Mouse (Mus musculus): ENCODE data around the gene Bbx. TPM values are rescaled to one million over a fixed set of nuclear protein-coding genes. Genes with fewer than 3 reads are reported as not detected.
A peak's percentile ranks its signal among the peaks of the same experiment; 100 is the strongest.

Gene Bbx
- polyA plus RNA-seq, 1 experiment from 2014 or later: 27.4 TPM

GRCm38 (mm10) chr16:50182988-50183387 lies 249.2 kb downstream of the Bbx start:
- H3K36me3 ChIP-seq (ENCODE audit: control insufficient read depth, insufficient read depth): no peaks in the 10 kb centered on the region
- no peak overlapping the region for H3K4me2 ChIP-seq (ENCODE audit: low read length)
- no peak overlapping the region for H3K27ac ChIP-seq (ENCODE audit: low read length)
- peaks cover 5% of the 10 kb centered on the region for H3K4me1 ChIP-seq (replicated peaks; ENCODE audit: control insufficient read depth, insufficient read depth, low read length)
- 79% methylated on average over 8 of the region's 8 CpGs for WGBS
- no peak overlapping the region for H3K4me3 ChIP-seq (replicated peaks; ENCODE audit: low read length)
- no peak for ATAC-seq
- no peak overlapping the region for H3K9ac ChIP-seq (replicated peaks; ENCODE audit: low read depth, low read length)
- H3K27me3 ChIP-seq (replicated peaks; ENCODE audit: control insufficient read depth, insufficient read depth, low read length): no peaks in the 10 kb centered on the region
- H3K9me3 ChIP-seq (ENCODE audit: control insufficient read depth, low read length): no peaks in the 10 kb centered on the region

- peaks cover 5% of the 10 kb centered on the region for H3K4me1 ChIP-seq (replicated peaks; ENCODE audit: control insufficient read depth, insufficient read depth, low read length)
- H3K4me2 ChIP-seq (ENCODE audit: low read length): no peak overlapping the region
- 88% methylated on average over 10 of the region's 10 CpGs for WGBS
- no peak overlapping the region for H3K27ac ChIP-seq (ENCODE audit: low read length)
- no peak overlapping the region for H3K4me3 ChIP-seq (replicated peaks; ENCODE audit: low read length)
- no peaks in the 10 kb centered on the region for H3K9me3 ChIP-seq (ENCODE audit: control insufficient read depth, low read length)
- no peaks in the 10 kb centered on the region for H3K36me3 ChIP-seq (ENCODE audit: control insufficient read depth, insufficient read depth)
- H3K27me3 ChIP-seq (replicated peaks; ENCODE audit: control insufficient read depth, insufficient read depth, low read length): no peaks in the 10 kb centered on the region
- H3K9ac ChIP-seq (replicated peaks; ENCODE audit: low read depth, low read length): no peak overlapping the region
- ATAC-seq: no peak
These were observed 249.6 kb downstream of the Bbx start for GRCm38 (mm10) chr16:50182561-50182960.

DNA sequence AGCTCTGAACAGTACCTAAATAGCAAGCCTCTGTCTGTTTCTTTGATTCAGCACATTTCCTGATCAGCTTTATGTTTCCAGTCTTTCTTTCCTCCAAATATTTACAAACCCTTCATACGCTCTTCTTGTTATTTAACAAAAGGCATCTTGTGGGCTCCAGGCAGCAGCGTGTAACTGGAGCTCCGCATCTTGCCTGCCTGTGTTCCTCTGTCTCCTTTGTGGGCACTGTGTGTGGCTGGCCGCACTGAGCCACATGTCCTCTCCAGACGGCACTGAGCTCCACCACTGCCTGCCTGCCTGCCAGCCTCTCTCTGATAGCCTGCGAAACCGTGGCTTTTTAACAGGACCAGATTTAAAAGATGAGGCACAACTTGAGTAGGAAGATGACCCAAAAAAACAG lies 259.4 kb downstream of the Bbx start:
- no peaks in the 10 kb centered on the region for H3K36me3 ChIP-seq (ENCODE audit: control insufficient read depth, insufficient read depth)
- no peak overlapping the region for H3K4me2 ChIP-seq (ENCODE audit: low read length)
- H3K4me1 ChIP-seq (replicated peaks; ENCODE audit: control insufficient read depth, insufficient read depth, low read length): no peaks in the 10 kb centered on the region; the same call in 1 of the 2 replicates
- 34% methylated on average over 7 of the region's 7 CpGs for WGBS
- H3K27me3 ChIP-seq (replicated peaks; ENCODE audit: control insufficient read depth, insufficient read depth, low read length): no peaks in the 10 kb centered on the region
- no peak overlapping the region for H3K27ac ChIP-seq (ENCODE audit: low read length)
- peak; percentile 69 for ATAC-seq
- H3K9ac ChIP-seq (replicated peaks; ENCODE audit: low read depth, low read length): no peak overlapping the region
- no peaks in the 10 kb centered on the region for H3K9me3 ChIP-seq (ENCODE audit: control insufficient read depth, low read length)
- H3K4me3 ChIP-seq (replicated peaks; ENCODE audit: low read length): no peak overlapping the region

GRCm38 (mm10) chr16:50170812-50171211 lies 261.4 kb downstream of the Bbx start:
- no peaks in the 10 kb centered on the region for H3K27me3 ChIP-seq (replicated peaks; ENCODE audit: control insufficient read depth, insufficient read depth, low read length)
- H3K9me3 ChIP-seq (ENCODE audit: control insufficient read depth, low read length): no peaks in the 10 kb centered on the region
- H3K9ac ChIP-seq (replicated peaks; ENCODE audit: low read depth, low read length): no peak overlapping the region
- no peak for ATAC-seq
- H3K4me1 ChIP-seq (replicated peaks; ENCODE audit: control insufficient read depth, insufficient read depth, low read length): no peaks in the 10 kb centered on the region; the same call in 1 of the 2 replicates
- no peak overlapping the region for H3K4me2 ChIP-seq (ENCODE audit: low read length)
- no peak overlapping the region for H3K27ac ChIP-seq (ENCODE audit: low read length)
- 90% methylated on average over 5 of the region's 5 CpGs for WGBS
- H3K4me3 ChIP-seq (replicated peaks; ENCODE audit: low read length): no peak overlapping the region
- H3K36me3 ChIP-seq (ENCODE audit: control insufficient read depth, insufficient read depth): no peaks in the 10 kb centered on the region

GRCm38 (mm10) chr16:50167983-50168299 lies 264.2 kb downstream of the Bbx start:
- WGBS: 85% methylated on average over 10 of the region's 10 CpGs
- Histone ChIP-seq H3K4me1 (replicated peaks; ENCODE audit: control insufficient read depth, insufficient read depth, low read length) (no peaks in the 10 kb centered on the region; the same call in 1 of the 2 replicates), H3K4me3 (replicated peaks; ENCODE audit: low read length) (no peak overlapping the region), H3K9ac (replicated peaks; ENCODE audit: low read depth, low read length) (no peak overlapping the region), H3K4me2 (ENCODE audit: low read length) (no peak overlapping the region), H3K36me3 (ENCODE audit: control insufficient read depth, insufficient read depth) (no peaks in the 10 kb centered on the region), H3K27me3 (replicated peaks; ENCODE audit: control insufficient read depth, insufficient read depth, low read length) (no peaks in the 10 kb centered on the region), H3K27ac (ENCODE audit: low read length) (no peak overlapping the region), H3K9me3 (ENCODE audit: control insufficient read depth, low read length) (no peaks in the 10 kb centered on the region)
- ATAC-seq: no peak

GRCm38 (mm10) chr16:50167231-50167982 lies 264.8 kb downstream of the Bbx start:
- H3K4me3 ChIP-seq (replicated peaks; ENCODE audit: low read length): no peak overlapping the region
- 82% methylated on average over 16 of the region's 16 CpGs for WGBS
- H3K9ac ChIP-seq (replicated peaks; ENCODE audit: low read depth, low read length): no peak overlapping the region
- no peaks in the 10 kb centered on the region for H3K36me3 ChIP-seq (ENCODE audit: control insufficient read depth, insufficient read depth)
- no peaks in the 10 kb centered on the region for H3K9me3 ChIP-seq (ENCODE audit: control insufficient read depth, low read length)
- no peak overlapping the region for H3K4me2 ChIP-seq (ENCODE audit: low read length)
- H3K4me1 ChIP-seq (replicated peaks; ENCODE audit: control insufficient read depth, insufficient read depth, low read length): no peaks in the 10 kb centered on the region
- H3K27ac ChIP-seq (ENCODE audit: low read length): no peak overlapping the region
- no peaks in the 10 kb centered on the region for H3K27me3 ChIP-seq (replicated peaks; ENCODE audit: control insufficient read depth, insufficient read depth, low read length)
- no peak for ATAC-seq

- H3K4me1 ChIP-seq (replicated peaks; ENCODE audit: control insufficient read depth, insufficient read depth, low read length): no peaks in the 10 kb centered on the region
- no peak overlapping the region for H3K4me3 ChIP-seq (replicated peaks; ENCODE audit: low read length)
- H3K9me3 ChIP-seq (ENCODE audit: control insufficient read depth, low read length): no peaks in the 10 kb centered on the region
- no peak overlapping the region for H3K27ac ChIP-seq (ENCODE audit: low read length)
- H3K9ac ChIP-seq (replicated peaks; ENCODE audit: low read depth, low read length): no peak overlapping the region
- no peaks in the 10 kb centered on the region for H3K36me3 ChIP-seq (ENCODE audit: control insufficient read depth, insufficient read depth)
- WGBS: 97% methylated on average over 11 of the region's 11 CpGs
- no peak for ATAC-seq
- H3K4me2 ChIP-seq (ENCODE audit: low read length): no peak overlapping the region
- H3K27me3 ChIP-seq (replicated peaks; ENCODE audit: control insufficient read depth, insufficient read depth, low read length): no peaks in the 10 kb centered on the region
These were observed 271.5 kb downstream of the Bbx start for GRCm38 (mm10) chr16:50160418-50161271.

DNA sequence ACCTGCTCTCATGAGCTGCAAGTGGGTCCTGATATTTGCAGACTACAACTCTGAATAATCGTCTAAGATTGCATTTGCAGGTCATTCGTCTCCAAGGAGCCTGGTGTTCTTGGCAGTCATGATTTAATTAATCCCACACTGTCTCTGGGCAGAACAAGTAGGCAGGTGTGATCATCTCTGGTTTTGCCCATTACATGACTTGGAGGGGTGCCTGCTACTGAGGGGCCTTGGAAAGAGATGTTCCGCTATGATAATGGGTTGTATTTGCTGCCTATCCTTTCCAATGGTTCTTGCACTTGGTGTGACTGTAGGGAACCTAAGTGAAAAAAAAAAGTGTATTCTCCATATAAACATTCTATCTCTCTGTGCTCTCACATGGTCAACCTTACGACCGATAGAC lies 273.6 kb downstream of the Bbx start:
- no peak for ATAC-seq
- Histone ChIP-seq H3K9ac (replicated peaks; ENCODE audit: low read depth, low read length) (no peak overlapping the region), H3K27ac (ENCODE audit: low read length) (no peak overlapping the region), H3K4me3 (replicated peaks; ENCODE audit: low read length) (no peak overlapping the region), H3K36me3 (ENCODE audit: control insufficient read depth, insufficient read depth) (no peaks in the 10 kb centered on the region), H3K4me2 (ENCODE audit: low read length) (no peak overlapping the region), H3K4me1 (replicated peaks; ENCODE audit: control insufficient read depth, insufficient read depth, low read length) (no peaks in the 10 kb centered on the region), H3K9me3 (ENCODE audit: control insufficient read depth, low read length) (no peaks in the 10 kb centered on the region), H3K27me3 (replicated peaks; ENCODE audit: control insufficient read depth, insufficient read depth, low read length) (no peaks in the 10 kb centered on the region)
- 89% methylated on average over 5 of the region's 5 CpGs for WGBS

DNA sequence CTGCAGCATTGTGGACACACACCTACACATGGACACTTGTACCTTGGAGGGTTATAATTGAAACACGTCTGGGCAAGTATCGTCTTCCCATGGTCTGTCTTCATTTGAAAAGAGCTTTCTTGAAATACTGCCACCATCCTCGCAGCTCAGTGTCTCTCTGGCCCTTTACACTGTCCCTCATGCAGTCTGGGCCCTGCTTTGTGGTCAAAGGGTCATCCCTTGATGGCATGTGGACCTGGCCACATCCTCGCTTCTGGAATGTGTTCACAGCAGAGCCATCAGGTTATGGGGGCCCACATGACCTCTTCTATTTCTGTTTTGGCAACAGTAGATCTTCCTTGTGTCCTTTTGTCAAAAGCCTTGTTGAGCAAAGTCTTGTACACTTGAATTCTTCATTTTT lies 282.6 kb downstream of the Bbx start:
- no peak overlapping the region for H3K9ac ChIP-seq (replicated peaks; ENCODE audit: low read depth, low read length)
- H3K36me3 ChIP-seq (ENCODE audit: control insufficient read depth, insufficient read depth): no peaks in the 10 kb centered on the region
- no peak overlapping the region for H3K27ac ChIP-seq (ENCODE audit: low read length)
- no peak for ATAC-seq
- no peak overlapping the region for H3K4me2 ChIP-seq (ENCODE audit: low read length)
- 0 out of 2 replicates have a peak, but pooled peaks cover 3% of the 10 kb centered on the region for H3K4me1 ChIP-seq (replicated peaks; ENCODE audit: control insufficient read depth, insufficient read depth, low read length)
- H3K9me3 ChIP-seq (ENCODE audit: control insufficient read depth, low read length): 0 out of 2 replicates have a peak, but pooled peaks cover 3% of the 10 kb centered on the region
- no peaks in the 10 kb centered on the region for H3K27me3 ChIP-seq (replicated peaks; ENCODE audit: control insufficient read depth, insufficient read depth, low read length)
- H3K4me3 ChIP-seq (replicated peaks; ENCODE audit: low read length): no peak overlapping the region
- 88% methylated on average over 4 of the region's 4 CpGs for WGBS
